Mouse (Mus musculus) common myeloid progenitor, adult 5-6 weeks (primary cell): ENCODE results near the gene Cdkn2aip. TPM values are rescaled to one million over a fixed set of nuclear protein-coding genes. Genes with fewer than 3 reads are reported as not detected.

Experiments
- ATAC-seq: replicated peaks from 2 replicates; pipeline ENCODE4 v1.8.0; 2016; ENCODE audit warnings: low read depth, mild to moderate bottlenecking, moderate TSS enrichment, inconsistent platforms; ENCODE audit not compliant: poor library complexity, severe bottlenecking
- total RNA-seq: library from RNA; stranded (forward); fragments of 200-1000, 187-1606 nt; gene quantifications from 2 replicates; pipeline ENCODE4 v1.2.3, GENCODE M21; 2017

Gene Cdkn2aip
- total RNA-seq, 1 experiment from 2014 or later = 36.0 TPM

GRCm38 (mm10) chr8:47697696-47698095 lies 16.0 kb downstream of the Cdkn2aip start:
- ATAC-seq = no peak

- no peak for ATAC-seq
Measured at GRCm38 (mm10) chr8:47695431-47696105, 18.2 kb downstream of the Cdkn2aip start.

DNA sequence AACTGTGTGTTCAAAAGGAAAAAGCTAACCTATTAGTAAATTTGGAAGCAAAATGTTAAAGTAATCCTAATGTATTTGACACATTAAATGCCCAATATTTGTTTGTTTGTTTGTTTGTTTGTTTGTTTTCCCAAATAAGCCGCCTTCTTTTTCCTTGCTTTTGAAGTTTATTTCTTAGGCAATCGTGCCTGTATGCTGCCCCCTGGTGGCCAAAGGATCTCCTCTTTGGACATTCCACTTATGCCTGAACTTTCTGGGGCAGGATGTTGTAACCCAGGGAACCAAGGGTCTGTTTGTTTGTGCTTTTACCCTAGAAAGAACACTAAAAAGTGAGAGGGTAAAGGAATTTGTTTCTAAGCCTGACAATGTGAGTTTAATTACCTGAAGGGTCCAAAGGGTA lies 20.6 kb downstream of the Cdkn2aip start:
- peak; percentile 63 for ATAC-seq

DNA sequence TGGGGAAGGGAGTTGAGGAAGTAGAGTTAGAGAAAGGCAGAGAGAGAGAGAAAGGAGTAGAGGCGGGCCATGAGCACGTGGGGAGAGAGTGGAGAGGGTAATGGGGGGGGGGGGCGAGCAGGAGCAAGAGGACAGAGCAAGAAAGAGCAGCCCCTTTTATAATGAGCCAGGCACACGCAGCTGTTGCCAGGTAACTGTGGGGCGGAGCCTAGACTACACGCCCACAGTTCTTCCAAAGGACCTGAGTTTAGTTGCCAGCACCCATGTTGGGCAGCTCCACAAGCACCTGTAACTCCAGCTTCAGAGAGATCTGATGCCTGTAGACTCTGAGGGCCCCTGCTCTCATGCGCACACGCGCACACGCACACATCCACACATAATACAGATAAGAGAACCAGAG lies 21.9 kb downstream of the Cdkn2aip start:
- no peak for ATAC-seq

- no peak for ATAC-seq
Measured at GRCm38 (mm10) chr8:47691303-47691702, 22.4 kb downstream of the Cdkn2aip start.

DNA sequence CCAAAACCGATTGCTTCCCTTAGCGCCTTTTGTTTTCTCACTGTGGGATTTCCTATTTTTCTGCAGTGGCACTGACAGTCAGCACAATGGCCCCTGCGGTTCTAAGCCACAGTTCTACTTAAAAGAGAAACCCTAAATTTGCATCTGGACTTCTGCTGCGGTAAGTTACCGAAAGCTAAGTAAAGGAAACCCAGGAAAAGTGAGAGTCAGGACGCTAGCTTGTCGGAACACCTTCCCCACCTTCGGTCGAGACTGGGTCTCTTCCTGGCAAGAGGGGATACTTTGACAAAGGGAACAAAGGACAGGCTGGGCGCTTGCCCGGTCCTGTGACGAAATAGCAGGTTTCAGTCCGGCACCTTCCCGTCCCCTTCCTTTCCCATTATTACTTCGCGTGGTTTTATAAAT lies 23.1 kb downstream of the Cdkn2aip start:
- peak; percentile 59 for ATAC-seq

DNA sequence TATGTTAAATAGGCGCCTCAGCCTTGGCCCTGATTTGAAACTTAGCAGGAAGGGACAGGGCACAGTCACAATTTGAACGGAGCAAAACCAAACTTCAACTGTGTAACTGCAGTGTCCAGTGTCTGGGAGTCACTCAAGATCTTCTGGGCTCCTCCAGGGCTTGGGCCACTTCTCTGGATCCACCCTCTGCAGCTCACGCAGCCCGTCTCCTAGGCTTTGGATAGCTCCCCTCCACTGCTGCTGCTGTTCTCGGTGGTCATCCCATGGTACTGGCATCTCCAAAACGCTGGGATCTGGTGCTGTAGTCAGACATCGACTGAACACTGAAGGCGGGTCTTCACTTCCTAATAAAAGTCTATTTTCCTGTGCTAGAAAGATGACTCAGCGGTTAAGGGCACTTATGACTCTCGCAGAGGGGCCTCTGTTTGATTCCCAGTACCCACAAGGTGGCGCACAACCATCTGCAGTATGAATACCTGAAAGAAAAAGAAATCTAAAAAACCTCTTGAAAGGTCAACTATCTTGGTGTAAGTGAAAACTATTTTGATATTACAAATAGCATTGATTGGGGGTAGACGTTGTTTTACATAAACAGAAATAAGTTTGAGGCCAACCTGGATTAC lies 23.9 kb downstream of the Cdkn2aip start:
- peak; percentile 67 for ATAC-seq

DNA sequence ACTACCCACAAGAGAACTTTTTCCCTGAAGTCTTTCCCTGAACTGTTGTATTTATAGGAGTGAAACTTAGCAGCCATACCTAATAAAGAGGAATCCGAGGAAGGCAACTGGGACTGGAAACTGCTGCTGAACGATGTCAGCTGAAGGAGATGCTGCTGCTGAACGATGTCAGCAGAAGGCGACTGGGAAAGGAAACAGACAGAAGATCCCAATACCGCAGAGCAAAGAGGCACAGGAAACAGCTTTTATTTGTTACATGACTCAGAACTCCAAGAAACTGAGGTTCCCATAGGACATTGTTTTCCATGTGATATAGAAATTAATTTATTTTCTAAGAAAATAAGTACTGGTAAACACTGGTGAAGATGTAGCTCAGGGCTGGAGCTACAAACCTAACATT lies 29.3 kb downstream of the Cdkn2aip start:
- ATAC-seq = peak; percentile 51

DNA sequence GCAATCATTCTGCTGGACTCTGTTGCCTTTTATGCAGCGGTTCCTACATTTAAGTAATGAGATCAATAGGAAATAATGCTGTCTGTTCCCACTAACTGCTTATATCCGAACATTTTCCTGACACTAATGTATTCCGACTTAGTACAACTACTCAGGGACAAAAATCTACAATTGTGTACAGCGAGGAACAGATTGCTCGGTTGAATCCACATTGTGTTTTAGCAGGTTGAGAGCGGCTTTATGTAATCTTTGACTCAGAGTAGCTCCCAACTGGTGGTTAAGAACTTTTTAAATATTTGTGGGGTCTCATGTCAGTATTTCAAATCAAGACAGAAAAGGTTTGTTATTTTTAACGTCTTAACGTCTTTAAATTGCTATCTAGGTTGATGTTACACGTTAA lies 29.7 kb downstream of the Cdkn2aip start:
- no peak for ATAC-seq

DNA sequence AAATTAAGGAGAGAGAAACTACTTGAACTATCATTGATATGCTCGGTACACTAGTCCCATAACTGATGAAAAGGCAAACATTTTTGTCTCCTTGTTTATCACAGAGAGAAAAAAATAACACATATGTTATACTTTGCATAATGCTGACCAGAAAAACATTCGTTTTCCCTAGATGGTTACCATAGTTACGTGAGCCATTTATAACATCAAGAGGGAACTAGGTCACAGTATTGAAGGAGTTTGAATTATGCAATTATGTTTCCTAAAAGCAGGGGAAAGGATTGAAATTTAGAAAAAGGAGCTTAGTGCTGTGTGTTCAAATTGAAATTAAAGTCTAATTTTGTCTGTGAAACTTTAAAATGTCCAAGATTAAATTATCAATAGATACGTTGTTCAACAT lies 33.4 kb downstream of the Cdkn2aip start:
- peak; percentile 48 for ATAC-seq

- ATAC-seq = no peak
Measured at GRCm38 (mm10) chr8:47679603-47680002, 34.1 kb downstream of the Cdkn2aip start.

- no peak for ATAC-seq
Measured at GRCm38 (mm10) chr8:47676631-47677030, 37.1 kb downstream of the Cdkn2aip start.

- ATAC-seq = no peak
Measured at GRCm38 (mm10) chr8:47676224-47676623, 37.5 kb downstream of the Cdkn2aip start.

GRCm38 (mm10) chr8:47675786-47676185 lies 37.9 kb downstream of the Cdkn2aip start:
- ATAC-seq = peak; percentile 28

GRCm38 (mm10) chr8:47674777-47675710 lies 38.7 kb downstream of the Cdkn2aip start, which contains the start of gene Ing2:
Gene Ing2, minus strand, starts transcription at chr8:47675556.
- ATAC-seq = peak; percentile 69

- no peak for ATAC-seq
Measured at GRCm38 (mm10) chr8:47674140-47674776, 39.5 kb downstream of the Cdkn2aip start.

DNA sequence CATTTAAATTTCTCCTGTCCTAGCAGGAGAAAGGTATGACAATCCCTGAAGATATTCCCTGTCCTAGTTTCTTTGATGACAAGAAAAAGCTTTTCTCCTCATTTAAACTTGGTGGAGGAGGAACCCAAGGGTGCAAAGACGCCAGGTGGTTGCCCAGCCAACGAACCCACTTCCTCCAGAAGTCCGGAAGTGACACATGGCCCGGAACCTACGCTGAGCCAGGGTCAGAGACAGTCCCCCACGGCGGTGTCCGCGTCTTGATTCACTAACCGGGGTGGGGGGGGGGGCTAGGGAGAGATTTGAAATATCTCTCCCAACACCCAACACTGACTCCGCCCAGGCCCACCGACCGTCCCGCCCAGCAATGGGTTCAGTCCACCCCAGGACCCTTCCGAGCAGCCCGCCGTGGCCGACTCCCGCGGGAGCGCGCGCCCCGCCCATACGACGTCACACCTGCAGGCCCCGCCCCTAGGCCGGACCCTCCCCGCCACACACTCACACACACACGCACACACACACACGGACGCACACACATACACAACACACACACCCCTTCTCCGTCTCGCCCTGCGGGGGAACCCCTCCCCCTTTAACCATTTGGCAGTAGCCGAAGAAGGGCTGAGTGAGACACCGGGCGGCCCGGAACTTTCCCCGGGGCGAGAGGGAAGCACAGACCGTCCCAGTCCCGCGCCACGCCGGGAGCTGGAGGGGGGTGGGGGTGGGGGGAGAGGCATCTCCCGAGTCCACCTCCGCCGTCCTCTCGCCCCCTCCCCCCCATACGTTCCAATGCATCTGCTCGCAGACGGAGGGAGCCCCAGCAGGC lies 40.2 kb downstream of the Cdkn2aip start:
- peak; percentile 56 for ATAC-seq

DNA sequence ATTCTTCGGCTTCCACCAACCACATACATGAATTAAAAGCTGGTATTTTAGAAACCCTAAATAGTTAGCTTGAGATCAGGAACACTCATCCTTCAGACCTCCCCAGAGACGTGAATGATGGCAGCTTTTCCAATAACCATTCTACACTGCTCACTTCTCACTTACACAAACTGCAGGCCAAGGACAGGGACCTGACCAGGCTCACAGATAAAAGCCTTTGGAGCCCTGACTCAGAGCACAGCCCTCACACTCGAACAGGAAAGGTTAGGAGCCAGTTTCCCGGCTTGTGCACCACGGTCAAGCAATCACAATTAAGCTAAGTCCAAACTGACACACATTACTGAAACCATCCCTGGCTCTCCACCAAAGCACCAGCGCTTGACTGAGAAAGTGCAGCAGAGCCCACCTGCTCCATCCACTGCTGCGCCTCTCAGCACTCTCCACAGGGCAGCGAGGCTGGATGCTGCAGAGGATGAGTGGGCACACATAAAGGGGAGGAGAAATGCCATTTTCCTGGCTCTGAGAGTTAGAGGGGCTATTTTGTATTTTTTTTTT lies 49.4 kb downstream of the Cdkn2aip start:
- no peak for ATAC-seq

- ATAC-seq = no peak
Measured at GRCm38 (mm10) chr8:47663201-47663600, 50.5 kb downstream of the Cdkn2aip start.
